8 mouse cellular contexts compared by ENCODE assay signal in the genomic region with DNA sequence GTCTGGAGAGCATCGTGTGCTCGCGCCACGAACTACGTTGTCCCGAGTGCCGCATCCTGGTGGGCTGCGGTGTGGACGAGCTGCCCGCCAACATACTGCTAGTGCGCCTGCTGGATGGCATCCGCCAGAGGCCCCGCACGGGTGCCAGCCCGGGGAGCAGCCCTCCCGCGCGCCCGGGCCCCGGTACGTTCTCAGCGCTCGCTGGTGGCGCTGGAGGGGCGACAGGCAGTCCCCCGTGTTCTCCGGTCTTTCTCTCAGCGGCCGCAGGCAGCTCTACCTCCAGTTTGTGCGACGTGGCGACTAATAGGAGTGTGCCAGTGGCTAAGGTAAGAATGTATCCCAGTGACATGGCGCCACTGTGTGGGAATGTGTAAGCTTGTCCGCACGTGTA. TPM values are rescaled to one million over a fixed set of nuclear protein-coding genes. Genes with fewer than 3 reads are reported as not detected.
DNase-seq lines count a peak whose midpoint lies in the region; ATAC-seq lines count a peak whose summit lies in the region.

No protein-coding gene starts in this region.

- no peaks in the 10 kb centered on the region for H3K9me3 ChIP-seq in heart, embryonic 11.5 days (replicated peaks; ENCODE audit: control insufficient read depth, low read length)
- no peaks in the 10 kb centered on the region for H3K9me3 ChIP-seq in forebrain, embryonic 12.5 days
- no peaks in the 10 kb centered on the region for H3K9me3 ChIP-seq in kidney, embryonic 15.5 days (replicated peaks)
- H3K9me3 ChIP-seq in stomach, embryonic 14.5 days (ENCODE audit: control insufficient read depth, low read depth, low read length), result no peaks in the 10 kb centered on the region

- peak overlapping the region; percentile 60 for H3K4me3 ChIP-seq in heart, embryonic 11.5 days (ENCODE audit: low read depth, low read length)
- H3K4me3 ChIP-seq in forebrain, embryonic 12.5 days (replicated peaks), result peak overlapping the region; percentile 75
- H3K4me3 ChIP-seq in kidney, embryonic 15.5 days (replicated peaks), result peak overlapping the region; percentile 67
- peak overlapping the region; percentile 53 for H3K4me3 ChIP-seq in stomach, embryonic 14.5 days (ENCODE audit: low read depth, low read length)

- no peak overlapping the region for H3K27ac ChIP-seq in heart, embryonic 11.5 days (ENCODE audit: low read depth, low read length)
- H3K27ac ChIP-seq in forebrain, embryonic 12.5 days, result no peak overlapping the region
- no peak overlapping the region for H3K27ac ChIP-seq in kidney, embryonic 15.5 days
- no peak overlapping the region for H3K27ac ChIP-seq in stomach, embryonic 14.5 days (ENCODE audit: low read length)

- peaks cover 3% of the 10 kb centered on the region; the same call in 1 of the 2 replicates for H3K4me1 ChIP-seq in heart, embryonic 11.5 days (ENCODE audit: control insufficient read depth, insufficient read depth, low read length)
- peaks cover 23% of the 10 kb centered on the region for H3K4me1 ChIP-seq in forebrain, embryonic 12.5 days
- H3K4me1 ChIP-seq in kidney, embryonic 15.5 days, result peaks cover 24% of the 10 kb centered on the region
- no peaks in the 10 kb centered on the region for H3K4me1 ChIP-seq in stomach, embryonic 14.5 days (ENCODE audit: control insufficient read depth, insufficient read depth, low read length)

- 0 out of 2 replicates have a peak, but pooled peaks have one; percentile 36 for ATAC-seq in heart, embryonic 11.5 days (replicated peaks; ENCODE audit: insufficient number of reproducible peaks, low FRiP score, low TSS enrichment)
- peak; percentile 37; the same call in 1 of the 2 replicates for ATAC-seq in forebrain, embryonic 12.5 days (ENCODE audit: low FRiP score)
- ATAC-seq in kidney, embryonic 15.5 days (replicated peaks; ENCODE audit: low FRiP score), result 0 out of 2 replicates have a peak, but pooled peaks have one; percentile 1
- ATAC-seq in stomach, embryonic 14.5 days (ENCODE audit: insufficient number of reproducible peaks, insufficient read depth, low FRiP score, low read depth), result no peak

- H3K36me3 ChIP-seq in heart, embryonic 11.5 days (ENCODE audit: control insufficient read depth, insufficient read depth, low read length), result no peaks in the 10 kb centered on the region
- H3K36me3 ChIP-seq in forebrain, embryonic 12.5 days (replicated peaks), result no peaks in the 10 kb centered on the region
- H3K36me3 ChIP-seq in kidney, embryonic 15.5 days, result no peaks in the 10 kb centered on the region
- no peaks in the 10 kb centered on the region for H3K36me3 ChIP-seq in stomach, embryonic 14.5 days (ENCODE audit: control insufficient read depth, insufficient read depth, low read length)

- H3K4me2 ChIP-seq in heart, embryonic 11.5 days, result peak overlapping the region; percentile 100
- peak overlapping the region; percentile 100 for H3K4me2 ChIP-seq in forebrain, embryonic 12.5 days
- peak overlapping the region; percentile 100 for H3K4me2 ChIP-seq in kidney, embryonic 15.5 days
- H3K4me2 ChIP-seq in stomach, embryonic 14.5 days (replicated peaks; ENCODE audit: low read depth, low read length), result peak overlapping the region; percentile 99

- 0 out of 2 replicates have a peak overlapping the region, but pooled peaks have one; percentile 10 for H3K9ac ChIP-seq in heart, embryonic 11.5 days (ENCODE audit: low read depth, low read length)
- peak overlapping the region; percentile 68 for H3K9ac ChIP-seq in forebrain, embryonic 12.5 days
- H3K9ac ChIP-seq in kidney, embryonic 15.5 days, result peak overlapping the region; percentile 47
- peak overlapping the region; percentile 30; the same call in 1 of the 2 replicates for H3K9ac ChIP-seq in stomach, embryonic 14.5 days (replicated peaks; ENCODE audit: low read depth, low read length)

- WGBS in heart, embryonic 11.5 days (ENCODE audit: insufficient replicate concordance), result under 1% methylated on average over 35 of the region's 35 CpGs
- WGBS in forebrain, embryonic 12.5 days, result under 1% methylated on average over 35 of the region's 35 CpGs
- 1% methylated on average over 35 of the region's 35 CpGs for WGBS in kidney, embryonic 15.5 days
- 1% methylated on average over 35 of the region's 35 CpGs for WGBS in stomach, embryonic 14.5 days

- DNase-seq in heart, adult 8-10 months (ENCODE audit: low spot score), result no peak
- DNase-seq in R1 (ENCODE audit: low read depth, low spot score), result peak; percentile 40
- peak; percentile 14 to 41 for DNase-seq in lung, postnatal 4 days
- DNase-seq in cerebellum, adult 11-12 months, result no peak

- H3K27me3 ChIP-seq in heart, embryonic 11.5 days (ENCODE audit: control insufficient read depth, insufficient read depth, low read length), result peaks cover 63% of the 10 kb centered on the region
- peaks cover 42% of the 10 kb centered on the region for H3K27me3 ChIP-seq in forebrain, embryonic 12.5 days
- peaks cover 52% of the 10 kb centered on the region for H3K27me3 ChIP-seq in kidney, embryonic 15.5 days
- peaks cover 24% of the 10 kb centered on the region; the same call in 1 of the 2 replicates for H3K27me3 ChIP-seq in stomach, embryonic 14.5 days (ENCODE audit: control insufficient read depth, insufficient read depth, low read length)

RNA-seq across cellular contexts. Expression of gene Sh3rf3, which starts 0.6 kb away (rescaled TPM):
- polyA plus RNA-seq in heart, embryonic 11.5 days (2014; fragmentation: Nextera tagmentation; extraction: Ambion mirVana), result 0.18 and 0.63 TPM in 2 replicates
- total RNA-seq in heart, adult 8-10 months (2022), result 1 to 10 TPM in 2 of 4 experiments, under 1 TPM in 2; 0.95 to 1.6 (median 0.98) TPM
- polyA plus RNA-seq in forebrain, embryonic 12.5 days (2016; fragmentation: Nextera tagmentation; extraction: Ambion mirVana), result 3.1 and 3.8 TPM in 2 replicates
- 1.3 and 1.6 TPM in 2 replicates for polyA plus RNA-seq in kidney, embryonic 15.5 days (2015; fragmentation: Nextera tagmentation; extraction: Ambion mirVana)
- polyA plus RNA-seq in stomach, embryonic 14.5 days (2014; fragmentation: Nextera tagmentation; extraction: Ambion mirVana), result 1.2 and 1.3 TPM in 2 replicates

Comparison
In these comparisons a context has a peak if more than half of its experiments do, and no peak if none do; other contexts are left out.
1. H3K9ac ChIP-seq: peak in every context shown above with its lines; median percentile 68 in forebrain, embryonic 12.5 days; 47 in kidney, embryonic 15.5 days; 30 in stomach, embryonic 14.5 days; 10 in heart, embryonic 11.5 days.
2. DNase-seq: peak in R1 (single experiment) and lung, postnatal 4 days (2 of 2); none in heart, adult 8-10 months (single experiment) and cerebellum, adult 11-12 months (single experiment).
3. Peak in every context shown above with its lines, with median percentiles within 50 percentile points of each other: H3K4me2 ChIP-seq and H3K4me3 ChIP-seq.